Mouse (Mus musculus) cerebellum, adult 2 months (tissue): ENCODE results near the gene Ftsj1.

Source experiments
- CTCF ChIP-seq: fragments of 200-500 bp; IDR thresholded peaks from 2 replicates; pipeline ENCODE4 v1.5.1; 2011; ENCODE audit warnings: low read depth, mild to moderate bottlenecking, control low read depth, low read length, moderate library complexity, borderline replicate concordance; ENCODE audit not compliant: insufficient read depth
- POLR2A ChIP-seq: fragments of 200-500 bp; IDR thresholded peaks from 2 replicates; pipeline ENCODE4 v1.6.1; 2011; ENCODE audit warnings: low read length, control low read depth, borderline replicate concordance; ENCODE audit not compliant: insufficient read depth

DNA sequence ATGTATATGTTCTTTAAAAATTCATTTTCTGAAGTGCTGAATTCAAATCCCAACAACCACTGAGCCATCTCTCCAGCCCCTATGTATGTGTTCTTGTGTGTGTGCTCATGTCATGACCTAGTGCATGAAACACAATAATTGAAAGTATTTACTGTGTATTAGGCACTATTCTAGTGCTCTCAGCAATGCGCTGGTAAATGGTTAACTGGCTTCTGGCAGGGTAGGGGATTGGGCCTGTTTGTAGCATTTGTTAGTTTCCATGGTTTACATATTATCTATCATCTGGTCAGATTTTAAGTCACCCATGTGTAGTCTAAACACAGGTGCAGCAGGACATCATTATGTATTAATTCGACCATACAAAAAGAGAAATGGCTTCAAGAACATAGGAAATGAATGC is 1.5 kb upstream of the Ftsj1 start:
- TF ChIP-seq CTCF (no peak), POLR2A (no peak)
